Mouse (Mus musculus) thymus, adult 2 months (tissue): ENCODE data around the gene Patl2. TPM values are rescaled to one million over a fixed set of nuclear protein-coding genes. Genes with fewer than 3 reads are reported as not detected.

Experiments used
- DNase-seq: peaks from one replicate; pipeline ENCODE4 v3.0.0; 2021
- H3K27ac ChIP-seq: fragments of 200-500 bp; 2 replicates; pipeline ENCODE4 v1.5.1; 2012; ENCODE audit warnings: low read length, control low read depth; ENCODE audit not compliant: control insufficient read depth, insufficient read depth
- H3K27me3 ChIP-seq: fragments of 200-500 bp; 2 replicates; pipeline ENCODE4 v1.6.1; 2012; ENCODE audit warnings: mild to moderate bottlenecking, low read length, moderate library complexity, mixed read lengths; ENCODE audit not compliant: control insufficient read depth, insufficient read depth
- H3K36me3 ChIP-seq: fragments of 200-500 bp; 2 replicates; pipeline ENCODE4 v1.6.1; 2012; ENCODE audit warnings: mild to moderate bottlenecking, low read length, moderate library complexity; ENCODE audit not compliant: control insufficient read depth, insufficient read depth
- H3K4me1 ChIP-seq: fragments of 200-500 bp; replicated peaks from 2 replicates; pipeline ENCODE4 v1.6.1; 2012; ENCODE audit warnings: low read length; ENCODE audit not compliant: control insufficient read depth, insufficient read depth
- H3K4me3 ChIP-seq: fragments of 200-500 bp; 2 replicates; pipeline ENCODE4 v1.5.1; 2012; ENCODE audit warnings: mild to moderate bottlenecking, low read length, control low read depth, moderate library complexity; ENCODE audit not compliant: control insufficient read depth, insufficient read depth
- CTCF ChIP-seq: fragments of 200-500 bp; IDR thresholded peaks from 2 replicates; pipeline ENCODE4 v1.5.1; 2012; ENCODE audit warnings: mild to moderate bottlenecking, control low read depth, low read length, moderate library complexity, borderline replicate concordance; ENCODE audit not compliant: control insufficient read depth, poor library complexity, insufficient read depth; ENCODE audit errors: extremely low read depth
- POLR2A ChIP-seq: fragments of 200-500 bp; IDR thresholded peaks from 2 replicates; pipeline ENCODE4 v1.6.1; 2012; ENCODE audit warnings: mild to moderate bottlenecking, low read length, control low read depth, moderate library complexity; ENCODE audit not compliant: control insufficient read depth, poor library complexity, insufficient read depth; ENCODE audit errors: extremely low read depth
- WGBS: fragments of 180-500 bp; shearing (Covaris S2); methylation state at CpG from one replicate; pipeline ENCODE4 v1.1.7; 2018; 5-methylcytosine and 5-hydroxymethylcytosine counted together
- polyA plus RNA-seq: library from polyadenylated mRNA; depleted of rRNA; stranded (reverse); fragments of >200 nt; gene quantifications from 2 replicates; pipeline ENCODE4 v1.2.3, GENCODE M21; 2012; rRNA removed

The Patl2 gene
- polyA plus RNA-seq, 1 experiment = 0.92 TPM

DNA sequence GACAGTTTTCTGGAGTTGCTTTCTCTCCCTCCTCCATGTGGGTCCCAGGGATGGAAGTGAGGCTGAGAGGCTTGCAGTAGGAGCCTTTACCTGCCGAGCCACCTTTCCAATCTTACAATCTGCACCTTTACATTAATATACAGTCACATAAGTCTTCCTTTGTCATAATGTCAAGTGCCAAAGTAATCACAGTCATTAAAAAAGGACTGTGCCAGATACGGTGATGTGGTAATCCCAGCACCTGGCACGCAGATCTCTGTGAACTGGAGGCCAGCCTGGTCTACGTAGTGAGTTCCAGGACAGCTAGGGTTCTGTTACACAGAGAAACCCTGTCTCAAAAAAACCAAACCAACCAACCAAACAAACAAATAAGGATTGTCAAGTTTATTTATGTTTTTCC, 92.1 kb downstream of the Patl2 start:
- no peaks in the 10 kb centered on the region for H3K4me1 ChIP-seq
- H3K36me3 ChIP-seq = peaks cover 67% of the 10 kb centered on the region
- DNase-seq = no peak
- no peak overlapping the region for H3K27ac ChIP-seq
- TF ChIP-seq POLR2A = no peak
- TF ChIP-seq CTCF = no peak
- H3K27me3 ChIP-seq = no peaks in the 10 kb centered on the region
- H3K4me3 ChIP-seq = no peak overlapping the region
- 100% methylated on average over 4 of the region's 4 CpGs for WGBS

DNA sequence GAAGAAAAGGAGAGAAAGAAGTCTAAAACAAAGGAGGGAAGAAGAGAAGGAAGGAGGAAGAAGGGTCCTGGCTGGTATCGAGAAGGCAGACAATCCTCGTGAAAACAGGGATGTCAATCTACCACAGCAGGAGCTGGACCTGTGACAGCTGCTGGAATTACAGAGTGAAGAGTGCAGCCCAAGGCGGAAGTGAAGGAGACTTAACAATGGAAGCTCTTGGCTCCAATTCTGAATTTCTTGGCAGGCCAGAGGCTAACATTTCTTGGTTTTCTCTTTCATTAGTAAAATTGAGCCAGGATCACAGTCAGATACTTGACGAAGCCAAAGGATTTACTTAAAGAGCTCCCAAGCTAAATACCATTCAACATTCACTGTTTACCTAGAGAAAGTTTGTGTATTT, 99.5 kb downstream of the Patl2 start:
- H3K27ac ChIP-seq = no peak overlapping the region
- DNase-seq = no peak
- no peak overlapping the region for H3K4me3 ChIP-seq
- peaks cover 50% of the 10 kb centered on the region for H3K36me3 ChIP-seq
- TF ChIP-seq CTCF (no peak), POLR2A (no peak)
- no peaks in the 10 kb centered on the region for H3K27me3 ChIP-seq
- no peaks in the 10 kb centered on the region for H3K4me1 ChIP-seq
- WGBS = 96% methylated on average over 4 of the region's 4 CpGs

DNA sequence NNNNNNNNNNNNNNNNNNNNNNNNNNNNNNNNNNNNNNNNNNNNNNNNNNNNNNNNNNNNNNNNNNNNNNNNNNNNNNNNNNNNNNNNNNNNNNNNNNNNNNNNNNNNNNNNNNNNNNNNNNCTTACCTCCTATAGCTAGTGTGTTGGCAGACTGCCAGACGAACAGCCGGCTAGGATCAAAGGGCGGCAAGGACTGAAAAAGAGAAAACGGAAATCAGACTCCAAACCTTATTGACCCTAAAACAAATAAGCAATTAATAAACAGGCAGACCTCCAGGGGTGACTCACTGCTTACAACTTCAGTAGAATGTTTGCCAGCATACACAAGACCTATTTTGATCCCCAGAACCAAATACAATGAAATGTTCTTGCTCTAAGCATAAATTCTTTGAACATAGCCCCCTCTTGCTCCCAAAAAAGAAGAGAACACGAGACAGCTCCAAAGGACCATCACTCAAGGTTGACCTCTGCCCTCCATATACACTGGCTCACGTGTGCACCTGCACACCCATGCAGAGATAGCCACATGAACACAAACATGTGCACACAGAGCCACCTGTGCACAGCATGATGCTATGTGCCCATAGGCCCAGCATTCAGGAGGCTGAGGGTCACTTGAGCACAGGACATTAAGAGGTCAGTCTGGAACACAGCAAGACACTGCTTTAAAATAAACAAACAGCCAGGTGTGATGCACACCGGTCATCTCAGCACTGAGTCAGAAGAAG, 104.1 kb downstream of the Patl2 start:
- no peak for DNase-seq
- no peaks in the 10 kb centered on the region for H3K4me1 ChIP-seq

More for the DNA sequence above, 104.1 kb downstream of the Patl2 start:
- Histone ChIP-seq H3K36me3 (peaks cover 43% of the 10 kb centered on the region), H3K27me3 (no peaks in the 10 kb centered on the region), H3K27ac (no peak overlapping the region), H3K4me3 (no peak overlapping the region)
- WGBS = 90% methylated on average over 7 of the region's 7 CpGs
- no peak for TF ChIP-seq POLR2A
- TF ChIP-seq CTCF = no peak

Other genes with a start within 250 kb of the Patl2 start
- 14.7 and 14.8 TPM in 2 replicates for gene Ctdspl2, start 230.2 kb downstream of the Patl2 start, polyA plus RNA-seq
- 0.05 TPM in 1 of 2 replicates, not detected in the other for gene Mageb3, start 230.1 kb downstream of the Patl2 start, polyA plus RNA-seq
- 5.3 and 9.3 TPM in 2 replicates for gene Eif3j1, start 157.6 kb downstream of the Patl2 start, polyA plus RNA-seq
- gene Spg11, start 67.8 kb downstream of the Patl2 start, polyA plus RNA-seq = 14.0 and 14.9 TPM in 2 replicates
- 1,110 and 1,280 TPM in 2 replicates for gene B2m, start 38.5 kb downstream of the Patl2 start, polyA plus RNA-seq
- gene Trim69, start 25.5 kb downstream of the Patl2 start, polyA plus RNA-seq = 0.12 and 0.13 TPM in 2 replicates
- not detected in 2 replicates for gene Terb2, start 83 bp upstream of the Patl2 start, polyA plus RNA-seq
- 16.7 and 19.0 TPM in 2 replicates for gene Sord, start 48.6 kb upstream of the Patl2 start, polyA plus RNA-seq
- 0.19 and 0.48 TPM in 2 replicates for gene Duox2, start 112.3 kb upstream of the Patl2 start, polyA plus RNA-seq
- 0.27 and 0.71 TPM in 2 replicates for gene Duoxa2, start 112.7 kb upstream of the Patl2 start, polyA plus RNA-seq
- 3.5 and 5.3 TPM in 2 replicates for gene Duoxa1, start 127.5 kb upstream of the Patl2 start, polyA plus RNA-seq
- 0.26 and 0.42 TPM in 2 replicates for gene Duox1, start 129.5 kb upstream of the Patl2 start, polyA plus RNA-seq
- 36.3 and 41.9 TPM in 2 replicates for gene Shf, start 183.0 kb upstream of the Patl2 start, polyA plus RNA-seq
- 22.9 and 28.7 TPM in 2 replicates for gene Slc28a2, start 240.3 kb upstream of the Patl2 start, polyA plus RNA-seq